Mouse (Mus musculus): ENCODE measurements around the gene Cdc37l1. TPM values are rescaled to one million over a fixed set of nuclear protein-coding genes. Genes with fewer than 3 reads are reported as not detected.
"Not testable (repeated sequence)": the region's sequence is repeated elsewhere in the genome, so short reads cannot be mapped to it uniquely, and the experiment has no call there.

Gene Cdc37l1
- polyA plus RNA-seq, 1 experiment from 2014 or later = 45.5 TPM

- DNase-seq (ENCODE audit: low spot score, missing footprints) (no peak), ATAC-seq (ENCODE audit: low FRiP score) (no peak)
- Histone ChIP-seq H3K4me2 (no peak overlapping the region), H3K27me3 (ENCODE audit: control insufficient read depth, insufficient read depth, low read length) (no peaks in the 10 kb centered on the region), H3K27ac (ENCODE audit: low read depth, low read length) (no peak overlapping the region), H3K4me1 (ENCODE audit: control insufficient read depth, insufficient read depth, low read length) (peaks cover 7% of the 10 kb centered on the region), H3K4me3 (ENCODE audit: low read depth, low read length) (no peak overlapping the region), H3K9ac (ENCODE audit: low read length) (no peak overlapping the region), H3K36me3 (ENCODE audit: control insufficient read depth, insufficient read depth, low read length) (peaks cover 5% of the 10 kb centered on the region; the same call in 1 of the 2 replicates), H3K9me3 (ENCODE audit: control insufficient read depth, low read length) (no peaks in the 10 kb centered on the region)
- 83% methylated on average over 7 of the region's 7 CpGs for WGBS
These were observed 4.7 kb downstream of the Cdc37l1 start for GRCm38 (mm10) chr19:28994870-28995269.

GRCm38 (mm10) chr19:28995366-28995765 lies 5.2 kb downstream of the Cdc37l1 start:
- 92% methylated on average over 5 of the region's 5 CpGs for WGBS

GRCm38 (mm10) chr19:28997976-28998630 lies 8.0 kb downstream of the Cdc37l1 start:
- no peak overlapping the region for H3K9ac ChIP-seq (ENCODE audit: low read length)
- no peak overlapping the region for H3K4me2 ChIP-seq
- H3K27me3 ChIP-seq (ENCODE audit: control insufficient read depth, insufficient read depth, low read length) = no peaks in the 10 kb centered on the region
- 91% methylated on average over 4 of the region's 4 CpGs for WGBS
- H3K36me3 ChIP-seq (ENCODE audit: control insufficient read depth, insufficient read depth, low read length) = peaks cover 8% of the 10 kb centered on the region
- no peak overlapping the region for H3K4me3 ChIP-seq (ENCODE audit: low read depth, low read length)
- DNase-seq (ENCODE audit: low spot score, missing footprints) (peak; percentile 68), ATAC-seq (ENCODE audit: low FRiP score) (no peak)
- no peaks in the 10 kb centered on the region for H3K9me3 ChIP-seq (ENCODE audit: control insufficient read depth, low read length)
- H3K4me1 ChIP-seq (ENCODE audit: control insufficient read depth, insufficient read depth, low read length) = no peaks in the 10 kb centered on the region
- H3K27ac ChIP-seq (ENCODE audit: low read depth, low read length) = no peak overlapping the region

More at GRCm38 (mm10) chr19:28995366-28995765, 5.2 kb downstream of the Cdc37l1 start:
- Histone ChIP-seq H3K9me3 (ENCODE audit: control insufficient read depth, low read length) (no peaks in the 10 kb centered on the region), H3K4me2 (no peak overlapping the region), H3K27ac (ENCODE audit: low read depth, low read length) (no peak overlapping the region), H3K4me1 (ENCODE audit: control insufficient read depth, insufficient read depth, low read length) (peaks cover 7% of the 10 kb centered on the region), H3K36me3 (ENCODE audit: control insufficient read depth, insufficient read depth, low read length) (peaks cover 7% of the 10 kb centered on the region; the same call in 1 of the 2 replicates), H3K9ac (ENCODE audit: low read length) (no peak overlapping the region), H3K27me3 (ENCODE audit: control insufficient read depth, insufficient read depth, low read length) (no peaks in the 10 kb centered on the region), H3K4me3 (ENCODE audit: low read depth, low read length) (no peak overlapping the region)
- DNase-seq (ENCODE audit: low spot score, missing footprints) (peak; percentile 51), ATAC-seq (ENCODE audit: low FRiP score) (no peak)

GRCm38 (mm10) chr19:29000321-29000720 lies 10.2 kb downstream of the Cdc37l1 start:
- H3K9me3 ChIP-seq (ENCODE audit: control insufficient read depth, low read length); H3K4me2 ChIP-seq; ATAC-seq (ENCODE audit: low FRiP score); H3K4me1 ChIP-seq (ENCODE audit: control insufficient read depth, insufficient read depth, low read length); H3K36me3 ChIP-seq (ENCODE audit: control insufficient read depth, insufficient read depth, low read length); H3K9ac ChIP-seq (ENCODE audit: low read length); H3K27me3 ChIP-seq (ENCODE audit: control insufficient read depth, insufficient read depth, low read length); H3K4me3 ChIP-seq (ENCODE audit: low read depth, low read length); H3K27ac ChIP-seq (ENCODE audit: low read depth, low read length): not testable (repeated sequence)
- 96% methylated on average over 16 of the region's 16 CpGs for WGBS
- DNase-seq (ENCODE audit: low spot score, missing footprints) = peak; percentile 45

- H3K9ac ChIP-seq (ENCODE audit: low read length) = no peak overlapping the region
- no peak overlapping the region for H3K4me3 ChIP-seq (ENCODE audit: low read depth, low read length)
- H3K36me3 ChIP-seq (ENCODE audit: control insufficient read depth, insufficient read depth, low read length) = peaks cover 2% of the 10 kb centered on the region; the same call in 1 of the 2 replicates
- ATAC-seq (ENCODE audit: low FRiP score) = no peak
- peak; percentile 71 for DNase-seq (ENCODE audit: low spot score, missing footprints)
- 89% methylated on average over 3 of the region's 3 CpGs for WGBS
- H3K9me3 ChIP-seq (ENCODE audit: control insufficient read depth, low read length) = no peaks in the 10 kb centered on the region
- H3K4me2 ChIP-seq = no peak overlapping the region
- no peak overlapping the region for H3K27ac ChIP-seq (ENCODE audit: low read depth, low read length)
- no peaks in the 10 kb centered on the region for H3K27me3 ChIP-seq (ENCODE audit: control insufficient read depth, insufficient read depth, low read length)
- no peaks in the 10 kb centered on the region for H3K4me1 ChIP-seq (ENCODE audit: control insufficient read depth, insufficient read depth, low read length)
These were observed 18.0 kb downstream of the Cdc37l1 start for GRCm38 (mm10) chr19:29008069-29008706.

- DNase-seq (ENCODE audit: low spot score, missing footprints) (peak; percentile 79), ATAC-seq (ENCODE audit: low FRiP score) (no peak)
- no peaks in the 10 kb centered on the region for H3K27me3 ChIP-seq (ENCODE audit: control insufficient read depth, insufficient read depth, low read length)
- no peak overlapping the region for H3K9ac ChIP-seq (ENCODE audit: low read length)
- WGBS = 94% methylated on average over 11 of the region's 11 CpGs
- H3K9me3 ChIP-seq (ENCODE audit: control insufficient read depth, low read length) = no peaks in the 10 kb centered on the region
- no peak overlapping the region for H3K4me3 ChIP-seq (ENCODE audit: low read depth, low read length)
- H3K4me2 ChIP-seq = no peak overlapping the region
- no peaks in the 10 kb centered on the region for H3K4me1 ChIP-seq (ENCODE audit: control insufficient read depth, insufficient read depth, low read length)
- peaks cover 2% of the 10 kb centered on the region; the same call in 1 of the 2 replicates for H3K36me3 ChIP-seq (ENCODE audit: control insufficient read depth, insufficient read depth, low read length)
- no peak overlapping the region for H3K27ac ChIP-seq (ENCODE audit: low read depth, low read length)
These were observed 18.9 kb downstream of the Cdc37l1 start for GRCm38 (mm10) chr19:29009046-29009445.

DNA sequence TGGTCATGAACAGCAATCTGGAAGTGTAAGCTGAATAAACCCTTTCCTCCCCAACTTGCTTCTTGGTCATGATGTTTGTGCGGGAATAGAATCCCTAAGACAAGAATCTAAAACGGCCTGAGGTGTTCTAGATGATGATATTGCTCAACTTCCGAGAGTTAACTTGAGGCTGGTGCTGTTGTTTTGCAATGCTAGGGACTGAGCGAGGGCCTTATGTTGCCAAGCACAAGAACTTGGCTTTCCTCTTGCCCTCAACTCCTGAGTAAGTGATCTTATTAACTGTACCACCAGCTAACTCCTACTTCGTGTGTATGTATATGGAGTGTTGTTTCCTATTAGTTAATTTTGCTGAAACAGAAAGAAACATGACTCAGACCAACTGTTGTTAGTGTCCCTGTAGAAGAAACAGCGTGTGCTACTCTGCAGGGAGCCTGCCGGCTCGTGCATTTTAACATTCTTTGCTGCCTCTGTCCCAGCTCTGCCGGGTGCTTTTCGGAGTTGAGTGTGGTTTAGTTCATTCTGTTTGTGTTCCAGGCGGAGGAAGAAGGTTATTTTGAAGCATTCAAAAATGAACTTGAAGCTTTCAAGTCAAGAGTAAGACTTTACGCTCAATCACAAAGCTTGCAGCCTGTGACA lies 21.3 kb downstream of the Cdc37l1 start:
- no peaks in the 10 kb centered on the region for H3K4me1 ChIP-seq (ENCODE audit: control insufficient read depth, insufficient read depth, low read length)
- peak; percentile 31 for DNase-seq (ENCODE audit: low spot score, missing footprints)
- no peak overlapping the region for H3K4me3 ChIP-seq (ENCODE audit: low read depth, low read length)
- peaks cover 2% of the 10 kb centered on the region; the same call in 1 of the 2 replicates for H3K36me3 ChIP-seq (ENCODE audit: control insufficient read depth, insufficient read depth, low read length)
- H3K27me3 ChIP-seq (ENCODE audit: control insufficient read depth, insufficient read depth, low read length) = no peaks in the 10 kb centered on the region
- H3K9ac ChIP-seq (ENCODE audit: low read length) = no peak overlapping the region
- H3K9me3 ChIP-seq (ENCODE audit: control insufficient read depth, low read length) = no peaks in the 10 kb centered on the region
- no peak overlapping the region for H3K4me2 ChIP-seq
- WGBS = 88% methylated on average over 12 of the region's 12 CpGs
- no peak overlapping the region for H3K27ac ChIP-seq (ENCODE audit: low read depth, low read length)
- ATAC-seq (ENCODE audit: low FRiP score) = no peak

DNA sequence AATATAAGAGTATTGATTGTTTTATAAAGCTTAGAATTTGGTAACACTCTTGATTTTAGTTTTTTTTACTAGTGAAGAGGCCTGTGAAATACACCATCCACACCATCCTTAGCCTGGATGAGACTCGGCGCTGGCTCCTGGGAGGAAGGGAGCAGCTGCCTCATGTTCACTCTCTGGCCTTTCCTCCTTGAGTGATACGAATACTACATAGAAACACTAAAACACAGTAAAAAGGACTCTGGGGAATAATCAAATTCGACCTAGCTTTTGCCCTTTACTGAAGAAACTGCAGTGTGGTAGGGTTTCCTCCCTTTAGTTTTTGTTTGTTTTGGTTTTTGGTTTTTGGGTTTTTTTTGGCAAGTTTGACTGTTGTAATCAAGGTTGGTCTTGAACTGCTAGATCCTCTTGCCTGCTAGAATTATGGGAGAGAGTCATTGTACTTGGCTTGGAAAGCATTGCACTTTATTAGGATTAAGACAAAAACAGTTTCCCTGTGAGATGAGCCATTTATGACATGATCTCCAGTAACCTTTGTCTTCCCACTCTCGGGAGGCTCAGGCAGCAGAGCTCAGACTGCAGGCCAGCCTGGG lies 24.4 kb downstream of the Cdc37l1 start:
- DNase-seq (ENCODE audit: low spot score, missing footprints) = no peak
- H3K4me2 ChIP-seq = no peak overlapping the region
- no peaks in the 10 kb centered on the region for H3K4me1 ChIP-seq (ENCODE audit: control insufficient read depth, insufficient read depth, low read length)
- no peak overlapping the region for H3K27ac ChIP-seq (ENCODE audit: low read depth, low read length)
- no peak overlapping the region for H3K4me3 ChIP-seq (ENCODE audit: low read depth, low read length)
- 86% methylated on average over 5 of the region's 5 CpGs for WGBS
- no peaks in the 10 kb centered on the region for H3K27me3 ChIP-seq (ENCODE audit: control insufficient read depth, insufficient read depth, low read length)
- H3K36me3 ChIP-seq (ENCODE audit: control insufficient read depth, insufficient read depth, low read length) = peaks cover 4% of the 10 kb centered on the region; the same call in 1 of the 2 replicates
- H3K9ac ChIP-seq (ENCODE audit: low read length) = no peak overlapping the region
- no peaks in the 10 kb centered on the region for H3K9me3 ChIP-seq (ENCODE audit: control insufficient read depth, low read length)
- no peak for ATAC-seq (ENCODE audit: low FRiP score)

Measured in midbrain, embryonic 11.5 days (tissue).